Mouse (Mus musculus): ENCODE data around the gene Dclk3.

The Dclk3 gene

DNA sequence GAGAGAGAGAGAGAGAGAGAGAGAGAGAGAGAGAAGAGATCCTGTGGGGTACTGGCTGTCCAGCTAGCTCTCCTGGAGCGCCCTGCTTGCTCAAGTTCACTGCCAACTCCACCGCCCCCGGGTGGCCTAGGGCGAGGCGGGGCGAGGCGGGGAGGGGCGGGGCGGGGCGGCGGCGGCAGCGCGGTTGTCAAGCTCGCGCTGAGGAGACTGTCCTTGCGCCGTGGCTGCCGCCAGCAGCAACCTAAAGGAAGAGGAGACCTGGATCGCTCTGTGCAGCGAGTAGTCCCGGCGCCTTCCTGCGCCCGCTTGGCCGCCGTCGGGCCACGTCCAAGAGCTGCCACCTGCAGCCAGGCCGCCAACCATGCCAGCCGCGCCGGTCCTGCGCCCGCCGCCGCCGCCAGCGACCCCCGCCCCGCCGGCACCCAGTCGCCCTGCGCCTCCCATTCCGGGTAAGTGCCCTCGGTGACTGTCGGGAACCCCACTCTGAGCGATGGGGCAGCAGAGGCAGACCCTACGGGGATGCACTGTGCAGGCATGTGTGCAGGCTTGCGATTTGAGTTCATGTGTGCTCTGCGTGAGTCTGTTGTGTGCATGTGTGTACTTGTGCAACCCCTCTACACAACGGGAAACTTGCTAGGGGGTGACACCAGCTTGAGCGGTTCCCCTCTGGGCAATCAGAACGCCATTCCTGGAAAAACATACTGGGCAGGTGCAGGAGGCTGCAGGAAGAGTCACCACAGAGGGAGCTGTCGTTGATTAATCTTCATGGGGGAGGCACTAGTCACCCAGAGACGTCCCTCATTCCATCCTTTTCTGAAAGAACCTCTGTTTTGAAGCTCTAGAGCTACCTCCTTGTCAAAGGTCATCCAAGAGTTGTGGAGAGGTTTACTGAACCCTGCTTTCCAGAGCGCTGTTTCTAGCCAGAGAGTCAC lies at the start of gene Dclk3:
Gene Dclk3 (plus strand): TSS at position 178 of the 932 bp plus-strand sequence.
- DNase-seq (ENCODE audit: low spot score in 2 of 2): peak in 1 of 2 experiments; percentile 22

DNA sequence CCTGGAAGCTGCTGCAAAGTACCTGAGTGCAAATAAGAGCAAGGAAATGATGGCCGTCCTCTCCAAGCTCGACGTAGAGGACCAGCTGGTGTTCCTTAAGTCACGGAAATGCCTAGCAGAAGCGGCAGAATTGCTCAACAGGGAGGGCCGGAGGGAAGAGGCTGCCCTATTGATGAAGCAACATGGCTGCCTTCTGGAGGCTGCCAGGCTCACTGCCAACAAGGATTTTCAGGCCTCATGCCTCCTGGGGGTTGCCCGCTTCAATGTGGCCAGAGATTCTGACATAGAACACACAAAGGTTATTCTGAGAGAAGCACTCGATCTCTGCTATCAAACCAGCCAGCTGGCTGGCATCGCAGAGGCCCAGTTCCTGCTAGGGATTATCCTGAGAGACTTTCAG lies 48.9 kb upstream of the Dclk3 start:
- DNase-seq (ENCODE audit: low spot score in 2 of 2): peak in 1 of 2 experiments; percentile 48

DNA sequence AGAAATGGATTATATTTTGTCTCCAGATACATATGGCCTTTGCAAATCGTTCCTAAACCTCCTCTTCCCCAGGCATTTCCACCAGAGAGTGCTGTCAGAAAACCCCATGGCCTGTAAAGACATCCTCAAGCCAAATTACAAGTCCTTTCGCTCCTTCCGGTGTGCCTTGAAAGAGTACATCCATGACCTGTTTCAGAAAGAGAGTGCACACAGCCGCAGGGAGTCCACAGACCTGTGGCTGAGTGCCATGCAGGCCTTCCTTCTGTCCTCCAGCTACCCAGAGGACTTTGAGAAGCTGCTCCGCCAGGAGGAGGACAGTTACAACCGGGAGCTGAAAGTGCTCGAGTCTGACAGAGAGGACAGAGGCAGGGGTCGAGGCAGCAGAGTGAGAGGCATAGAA lies 47.8 kb upstream of the Dclk3 start:
- no peak for DNase-seq (ENCODE audit: low spot score in 2 of 2)

DNA sequence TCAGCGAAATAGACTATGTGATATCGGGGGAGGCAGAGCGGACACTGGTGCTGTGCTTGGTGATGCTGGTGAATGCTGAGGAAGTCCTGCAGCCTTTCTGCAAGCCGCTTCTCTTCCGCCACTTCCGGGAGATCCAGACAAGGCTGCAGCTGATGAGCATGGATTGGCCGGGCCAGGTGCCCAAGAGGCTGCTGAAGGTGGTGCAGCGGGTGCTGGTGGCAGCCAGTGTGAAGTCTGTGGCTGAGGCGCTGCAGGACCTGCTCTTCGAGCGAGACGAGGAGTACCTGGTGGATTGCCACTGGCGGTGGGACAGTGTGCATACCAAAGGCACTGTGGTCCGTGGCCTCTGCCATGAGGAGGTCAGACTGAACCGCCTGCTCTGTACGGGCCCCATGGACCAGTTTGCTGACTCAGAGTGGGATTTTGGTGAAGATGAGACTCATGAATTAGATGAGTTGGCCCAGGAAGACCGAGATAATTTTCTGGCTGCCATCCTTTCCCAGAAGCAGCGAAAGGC lies 46.9 kb upstream of the Dclk3 start:
- no peak for DNase-seq (ENCODE audit: low spot score in 2 of 2)

DNA sequence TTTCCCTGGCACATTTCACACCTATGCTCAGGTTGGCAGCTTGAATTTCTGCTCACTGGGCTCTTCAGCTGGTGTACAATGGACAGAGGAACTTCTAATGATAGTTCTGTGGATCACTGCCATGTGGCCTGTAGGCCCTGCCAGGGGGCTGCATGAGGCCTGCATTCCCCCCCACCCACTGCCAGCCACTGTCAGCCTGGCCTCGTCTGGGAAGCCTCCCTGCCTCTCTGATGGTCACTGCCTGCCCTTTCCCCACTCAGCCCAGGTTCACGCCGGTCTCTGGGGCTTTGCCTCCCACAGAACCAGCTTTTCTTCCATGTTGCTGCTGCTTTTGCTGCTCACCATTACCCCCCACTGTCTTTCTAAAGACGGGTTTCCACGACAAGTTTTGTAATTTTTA lies 43.6 kb upstream of the Dclk3 start:
- DNase-seq (ENCODE audit: low spot score in 2 of 2): no peak

DNA sequence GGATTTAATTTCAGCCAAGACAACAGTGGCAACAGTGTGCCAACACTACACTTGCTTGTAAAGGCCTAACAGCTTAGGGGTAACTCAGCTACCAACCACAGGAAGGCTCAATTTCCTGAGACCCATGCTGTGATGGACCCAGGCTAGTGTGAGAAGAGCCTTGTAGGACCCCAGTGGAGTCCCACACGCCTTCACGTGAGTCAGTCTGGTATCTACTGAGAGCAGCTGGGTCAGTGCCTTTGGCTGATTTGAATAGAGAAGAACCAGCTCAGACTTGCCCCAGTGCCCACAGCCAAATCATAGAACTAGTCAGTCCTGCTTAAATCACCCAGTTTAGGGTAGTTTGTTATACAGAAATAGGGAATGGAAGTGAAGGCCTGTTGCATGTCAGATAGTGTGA lies 40.8 kb upstream of the Dclk3 start:
- peak; percentile 6 to 14 for DNase-seq (ENCODE audit: low spot score in 2 of 2)

DNA sequence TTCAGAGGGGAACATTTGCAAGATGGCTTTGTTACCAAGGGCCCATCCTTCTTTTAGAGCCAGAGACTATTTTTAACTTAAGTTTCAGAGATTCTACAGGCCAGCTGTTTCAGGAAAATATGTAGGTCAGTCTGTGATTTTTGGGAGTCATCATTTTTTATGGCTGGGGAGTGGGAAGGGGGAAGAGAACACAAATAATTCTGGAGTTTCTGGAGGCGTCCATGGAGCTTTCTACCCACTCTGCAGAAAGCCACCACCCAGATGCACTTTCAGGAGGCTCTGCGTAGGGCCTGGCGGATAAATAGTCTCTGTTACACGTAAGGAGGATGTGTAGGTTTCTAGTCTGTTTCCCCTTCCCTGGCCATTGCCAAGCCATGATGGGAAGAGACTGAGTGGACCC lies 38.8 kb upstream of the Dclk3 start:
- no peak for DNase-seq (ENCODE audit: low spot score in 2 of 2)

DNA sequence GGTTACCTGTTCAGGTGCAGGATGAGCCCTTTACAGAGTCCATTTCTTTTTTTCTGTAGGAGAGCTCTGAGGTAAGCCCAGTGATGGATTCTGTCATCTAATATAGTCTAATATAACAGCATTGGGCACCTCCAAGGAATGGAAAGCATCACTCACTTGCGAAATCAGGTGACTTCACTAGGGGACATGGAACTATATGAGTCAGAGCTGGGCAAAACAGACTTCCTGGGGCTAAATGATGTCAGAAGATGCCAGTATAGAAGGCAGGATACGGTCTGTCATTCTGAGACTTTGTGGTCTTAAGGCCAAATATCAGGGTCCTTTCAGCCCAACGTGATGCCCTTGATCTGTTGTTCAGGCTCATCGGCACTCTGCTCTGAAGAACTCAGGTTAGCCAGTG lies 35.7 kb upstream of the Dclk3 start:
- no peak for DNase-seq (ENCODE audit: low spot score in 2 of 2)

DNA sequence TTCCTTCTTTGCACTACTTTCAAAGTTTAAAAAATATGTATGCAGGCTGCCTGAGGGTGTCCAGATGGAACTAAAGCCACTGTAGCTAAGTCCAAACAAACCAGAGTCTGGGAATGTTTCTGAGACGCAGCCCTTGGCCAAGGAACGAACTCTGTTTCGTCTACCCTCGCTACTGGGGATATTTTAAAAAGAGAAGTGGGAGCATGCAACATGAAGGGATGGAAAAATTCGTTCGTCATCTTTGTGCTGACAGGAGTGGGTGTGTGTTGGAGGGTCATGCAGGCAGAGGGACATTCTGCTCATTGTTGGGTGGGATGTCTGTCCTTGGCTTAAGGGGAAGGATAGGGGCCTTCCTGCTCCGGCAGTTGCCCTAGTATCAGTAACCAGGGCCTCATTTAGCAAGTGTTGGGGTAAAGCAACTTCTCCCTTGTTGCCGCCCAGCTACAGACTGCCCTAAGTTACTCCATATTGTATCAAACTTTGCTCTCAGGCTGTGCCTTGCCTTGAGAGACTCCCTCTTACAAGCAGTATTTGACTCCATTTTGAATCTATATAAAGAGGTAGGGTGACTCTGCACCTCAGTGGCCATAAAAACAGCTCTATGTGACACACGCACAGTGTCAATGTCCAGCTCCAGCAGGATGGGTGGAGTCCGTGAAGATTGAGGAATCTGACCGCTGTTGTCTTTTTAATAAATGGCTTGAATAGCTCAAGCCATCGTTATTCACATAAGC lies 34.4 kb upstream of the Dclk3 start:
- DNase-seq (ENCODE audit: low spot score in 2 of 2): no peak

DNA sequence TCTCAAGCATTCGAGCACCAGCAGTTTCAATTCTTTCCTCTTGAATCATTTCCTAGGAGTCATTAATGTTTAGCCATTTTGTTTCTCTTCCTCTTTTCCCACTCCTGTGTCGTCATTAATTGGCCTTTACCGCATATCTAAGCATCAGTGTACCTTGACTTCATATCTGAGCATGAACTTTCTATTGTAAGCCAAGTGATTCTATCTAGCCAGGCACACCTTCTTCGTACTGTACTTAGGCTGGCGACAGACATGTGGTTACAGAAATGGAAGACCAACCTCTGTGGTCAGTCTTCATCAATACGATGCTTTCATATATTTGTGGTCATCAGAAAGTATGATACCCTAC lies 33.8 kb upstream of the Dclk3 start:
- no peak for DNase-seq (ENCODE audit: low spot score in 2 of 2)

DNA sequence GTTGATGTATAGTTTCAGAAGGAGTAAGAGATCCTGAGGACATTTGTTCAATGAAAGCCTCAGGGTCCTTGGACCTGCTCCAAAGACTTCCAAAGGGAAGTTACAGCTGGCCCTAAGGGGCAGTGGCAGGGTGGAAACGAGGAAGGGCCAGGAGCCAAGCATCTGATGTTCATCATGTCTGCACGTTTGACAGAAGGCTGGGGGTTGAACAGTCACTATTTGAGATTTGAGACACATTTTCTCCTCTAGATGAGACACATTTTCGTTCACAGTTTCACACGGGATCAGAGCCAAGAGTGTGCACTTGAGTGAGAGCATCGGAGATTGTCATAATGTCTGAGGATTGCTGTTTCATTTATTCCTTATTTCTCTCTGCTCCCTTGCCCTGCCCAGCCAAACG lies 30.9 kb upstream of the Dclk3 start:
- DNase-seq (ENCODE audit: low spot score in 2 of 2): no peak

DNA sequence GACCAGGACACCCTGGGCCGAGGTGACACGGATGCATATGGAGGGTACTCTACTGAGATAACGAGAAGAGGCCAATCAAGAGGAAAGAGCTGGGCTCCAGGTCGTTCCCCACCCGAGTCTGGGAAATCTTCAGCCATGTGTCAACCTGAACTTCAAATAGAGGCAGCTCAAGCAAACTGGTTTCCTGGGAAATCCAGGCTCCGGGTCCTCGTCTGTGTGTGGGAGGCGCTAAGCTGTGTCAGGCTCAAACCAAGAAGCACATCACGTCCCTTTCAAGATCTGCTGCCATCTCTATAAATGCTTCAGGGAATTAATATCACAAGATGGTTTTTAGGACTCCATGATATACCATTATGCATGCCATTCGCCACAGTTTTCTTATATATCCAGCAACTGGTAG lies 30.5 kb upstream of the Dclk3 start:
- no peak for DNase-seq (ENCODE audit: low spot score in 2 of 2)

DNA sequence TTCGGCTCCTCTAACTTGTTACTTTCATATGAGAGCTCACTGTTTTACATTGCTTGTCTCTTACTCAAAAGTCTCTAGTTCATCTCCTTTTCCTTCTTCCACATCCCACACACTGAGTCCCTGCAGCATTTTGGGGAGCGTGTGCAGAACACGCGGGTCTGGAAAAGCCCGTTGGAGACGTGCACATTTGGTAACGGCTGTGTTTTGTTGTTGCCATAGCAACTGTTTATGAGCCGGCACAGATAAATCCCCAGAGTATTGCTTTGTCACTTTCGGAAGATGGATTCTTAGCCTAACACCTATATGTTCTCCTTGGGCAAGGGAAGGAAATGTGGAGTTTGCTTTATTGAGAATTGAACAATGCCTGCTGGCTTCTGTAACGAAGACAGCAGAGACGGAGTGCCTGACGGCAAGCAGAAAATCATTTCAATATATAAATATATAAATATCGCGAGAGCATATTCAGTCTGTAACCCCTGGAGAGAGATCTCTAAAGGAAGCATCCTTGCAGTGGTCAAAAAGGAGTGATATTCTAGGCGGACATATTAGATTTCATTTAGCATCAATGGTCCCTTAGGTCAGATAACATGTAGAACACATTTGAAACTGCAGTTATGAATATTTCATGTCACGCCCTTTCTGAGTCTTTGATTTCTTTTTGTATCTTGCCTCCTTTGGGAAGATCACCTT lies 26.3 kb upstream of the Dclk3 start:
- no peak for DNase-seq (ENCODE audit: low spot score in 2 of 2)

DNA sequence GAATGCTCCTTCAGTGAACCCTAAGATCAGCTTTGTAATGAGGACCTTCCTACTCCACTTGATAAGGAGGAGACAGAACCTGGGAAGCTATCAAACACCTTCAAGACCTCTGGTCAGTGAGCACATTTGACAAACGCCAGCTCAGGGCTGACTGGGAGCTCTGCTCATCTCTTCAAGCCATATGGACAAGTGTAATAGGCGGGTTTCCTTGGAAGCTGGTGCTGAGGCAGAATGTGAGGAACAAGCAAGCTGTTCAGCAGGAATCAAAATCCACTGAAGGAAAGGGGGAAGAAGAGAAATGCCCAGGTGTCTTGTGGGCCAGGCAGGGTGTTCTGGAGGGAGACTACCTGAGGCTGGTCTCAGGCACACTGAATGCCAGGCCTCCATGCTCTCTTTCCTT lies 17.0 kb upstream of the Dclk3 start:
- no peak for DNase-seq (ENCODE audit: low spot score in 2 of 2)

DNA sequence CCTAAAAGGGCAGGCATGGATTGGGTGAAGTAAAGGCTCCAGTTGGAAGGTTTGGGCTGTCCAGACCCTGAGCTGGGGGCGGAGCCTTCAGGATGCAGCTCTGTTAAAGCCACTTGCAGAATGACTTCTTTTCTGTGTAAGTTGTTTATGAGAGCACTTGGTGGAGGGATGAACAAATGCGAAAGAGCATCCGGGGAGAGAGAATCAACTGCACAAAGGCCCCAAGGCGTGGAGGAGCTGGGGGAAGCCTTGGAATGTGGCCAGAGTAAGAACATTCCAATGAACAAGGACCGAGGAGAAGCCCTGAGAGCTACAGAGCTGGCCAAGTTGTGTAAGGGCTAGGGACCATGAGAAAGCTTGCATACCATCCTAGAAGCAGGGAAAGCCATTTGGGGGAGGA lies 16.3 kb upstream of the Dclk3 start:
- no peak for DNase-seq (ENCODE audit: low spot score in 2 of 2)

DNA sequence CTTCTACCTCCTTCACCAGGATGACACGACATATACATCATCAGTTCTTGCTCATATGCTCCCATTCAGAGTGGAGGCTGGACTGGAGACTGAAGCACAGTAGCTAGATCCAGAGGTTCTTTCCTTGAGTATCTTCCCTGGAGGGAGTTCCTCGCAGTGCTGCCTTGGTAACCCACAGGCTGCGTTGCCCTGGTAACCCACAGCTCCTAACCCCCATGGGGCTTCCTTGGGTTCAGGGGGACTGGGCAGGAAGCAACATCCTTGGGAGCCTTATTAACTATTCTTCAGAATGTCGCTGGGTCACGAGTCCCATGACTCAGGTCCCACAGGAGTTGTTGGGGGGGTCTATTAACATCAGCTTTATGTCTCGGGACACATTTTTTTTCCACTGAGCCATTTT lies 13.8 kb upstream of the Dclk3 start:
- DNase-seq (ENCODE audit: low spot score in 2 of 2): no peak

DNA sequence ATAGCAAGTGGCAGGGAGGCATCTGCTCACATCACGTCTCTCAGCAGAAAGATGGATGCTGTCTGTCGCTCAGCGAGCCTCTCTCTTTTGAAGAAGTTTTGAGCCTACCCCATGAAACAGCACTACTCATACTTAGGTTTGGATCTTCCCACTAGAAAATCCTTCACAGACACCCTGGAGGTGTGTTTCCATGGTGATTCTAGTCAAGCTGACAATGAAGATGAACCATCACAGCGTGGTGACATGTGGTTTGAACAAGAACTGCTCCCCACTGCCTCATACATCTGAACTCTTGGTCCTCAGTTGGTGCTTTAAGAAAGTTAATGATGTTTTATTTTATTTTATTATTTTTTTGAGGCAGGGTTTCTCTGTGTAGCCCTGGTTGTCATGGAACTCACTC lies 12.9 kb upstream of the Dclk3 start:
- no peak for DNase-seq (ENCODE audit: low spot score in 2 of 2)

DNA sequence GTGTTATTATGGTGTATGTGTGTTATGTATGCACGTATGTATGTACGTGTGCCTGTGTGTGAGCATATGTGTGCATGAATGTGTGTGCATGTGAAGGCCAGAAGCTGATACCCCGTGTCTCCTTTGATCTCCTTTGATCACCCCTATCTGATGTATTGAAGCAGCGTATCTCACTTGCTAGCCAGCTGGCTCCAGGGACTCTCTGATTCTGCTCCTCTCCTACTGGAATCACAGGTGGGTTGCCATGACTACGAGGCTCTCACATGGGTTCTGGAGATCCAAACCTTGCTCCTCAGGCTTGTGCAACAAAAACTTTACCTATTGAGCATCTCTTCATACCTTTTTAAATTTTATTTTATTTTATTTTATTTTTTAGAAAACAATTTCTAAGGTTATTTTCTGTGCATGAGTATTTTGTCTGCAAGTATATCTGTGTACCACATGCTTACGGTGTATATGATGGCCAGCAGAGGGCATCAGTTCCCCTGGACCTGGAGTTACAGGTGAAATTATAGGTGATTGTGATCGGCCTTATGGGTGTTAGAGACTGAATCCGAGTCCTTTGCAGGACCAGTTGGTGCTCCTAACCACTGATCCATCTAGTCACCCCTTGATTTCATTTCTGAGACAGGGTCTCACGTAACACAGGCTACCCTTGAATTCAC lies 10.9 kb upstream of the Dclk3 start:
- no peak for DNase-seq (ENCODE audit: low spot score in 2 of 2)

DNA sequence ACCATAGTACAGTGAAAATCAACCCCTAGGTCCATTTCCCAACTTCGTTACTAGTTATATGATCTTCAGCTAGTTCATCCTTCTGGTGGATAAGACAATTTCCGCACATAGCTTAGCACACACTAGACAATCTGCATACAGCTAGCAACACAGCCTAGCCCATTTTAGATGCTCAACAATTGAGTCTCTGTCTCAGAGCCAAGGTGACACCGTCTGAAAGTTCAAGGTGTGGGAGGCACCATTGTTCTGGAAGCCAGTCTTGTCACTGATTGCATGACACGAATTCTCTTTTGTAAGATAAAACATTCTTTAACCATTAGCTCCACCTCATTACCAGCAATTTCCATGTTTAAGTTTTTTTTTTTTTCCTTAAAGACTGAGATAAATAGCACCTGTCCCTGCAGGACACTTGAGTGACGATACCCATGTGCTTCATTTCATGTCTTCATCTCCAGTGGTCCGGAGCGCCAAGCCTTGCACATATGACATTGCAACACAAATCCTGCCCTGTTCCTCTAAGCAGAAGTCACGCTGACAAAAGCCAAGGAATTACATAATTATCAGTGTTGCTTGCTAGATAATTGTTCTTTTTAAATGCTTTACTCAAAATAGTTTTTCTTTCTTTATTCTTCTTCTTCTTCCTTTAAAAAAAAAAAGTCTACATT lies 10.1 kb upstream of the Dclk3 start:
- DNase-seq (ENCODE audit: low spot score in 2 of 2): peak in 1 of 2 experiments; percentile 39

DNA sequence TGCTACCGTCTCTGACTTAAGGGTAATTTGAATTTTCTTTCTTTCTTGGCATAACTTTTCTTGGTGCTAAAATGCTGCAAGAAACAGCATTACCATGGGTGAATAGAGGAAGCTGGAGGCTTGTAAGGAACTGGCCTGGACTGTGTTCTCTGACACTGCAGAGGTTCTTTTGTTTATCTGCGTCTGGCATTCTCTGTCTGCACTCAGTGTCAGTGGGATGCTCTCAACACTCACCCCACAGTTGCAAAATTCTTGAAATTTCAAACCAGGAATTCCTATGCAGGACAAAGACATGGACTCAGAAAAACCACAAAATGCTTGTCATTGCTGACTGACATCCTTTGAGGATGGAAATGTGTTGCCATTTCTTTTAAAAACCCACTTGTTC lies 9.5 kb upstream of the Dclk3 start:
- no peak for DNase-seq (ENCODE audit: low spot score in 2 of 2)

DNA sequence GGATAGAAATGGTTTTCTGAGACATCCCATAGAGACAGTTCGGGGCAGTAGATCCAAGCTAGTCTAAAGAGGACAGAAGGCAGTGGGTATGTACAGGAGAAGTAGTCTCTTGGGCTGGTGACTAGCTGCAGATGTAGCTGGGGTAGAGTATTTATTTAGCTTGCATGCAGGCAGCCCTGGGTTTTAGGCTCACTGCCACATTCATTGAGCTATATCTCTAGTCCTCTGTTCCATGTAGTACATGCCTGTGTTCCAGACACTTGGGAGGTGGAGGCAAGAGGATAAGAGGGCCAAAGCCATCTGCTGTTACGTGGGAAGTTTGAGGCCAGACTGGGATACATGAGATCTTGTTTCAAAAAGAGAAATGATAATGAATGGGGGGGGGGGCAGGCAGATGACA lies 3.5 kb upstream of the Dclk3 start:
- DNase-seq (ENCODE audit: low spot score in 2 of 2): no peak

Data from urinary bladder, postnatal 36 days (tissue).